Mouse (Mus musculus) MEL (cell line): Measurements from ENCODE around the gene Krt25. TPM values are rescaled to one million over a fixed set of nuclear protein-coding genes. Genes with fewer than 3 reads are reported as not detected.

Experiments used
- DNase-seq: peaks from one replicate; pipeline ENCODE4 v3.0.0; 2011; ENCODE audit warnings: low read depth, low spot score
- H3K27ac ChIP-seq: 2 replicates; pipeline ENCODE4 v1.5.1; 2012; ENCODE audit warnings: low read depth, mild to moderate bottlenecking, control low read depth, low read length, moderate library complexity; ENCODE audit not compliant: control insufficient read depth
- H3K27me3 ChIP-seq, 2 experiments: fragments of 150-350 bp in 1 of 2; sonication (generic) in 1 of 2; 2 replicates each; pipeline ENCODE4 v1.6.1; 2012; ENCODE audit warnings: low read length in 2 of 2, mild to moderate bottlenecking in 2 of 2, improper control_type of control experiment in 1 of 2, moderate library complexity in 1 of 2; ENCODE audit not compliant: insufficient read depth in 2 of 2, control insufficient read depth in 1 of 2
- H3K36me3 ChIP-seq, 2 experiments: 2 replicates each; pipeline ENCODE4 v1.6.1; 2012 to 2014; ENCODE audit warnings: low read length in 2 of 2, improper control_type of control experiment in 1 of 2, inconsistent platforms in 1 of 2, mild to moderate bottlenecking in 1 of 2; ENCODE audit not compliant: insufficient read depth in 2 of 2, control insufficient read depth in 1 of 2
- H3K4me1 ChIP-seq, 2 experiments: fragments of 150-350 bp in 1 of 2; sonication (generic) in 1 of 2; 2 replicates each; pipeline ENCODE4 v1.6.1; 2012; ENCODE audit warnings: low read length in 2 of 2, improper control_type of control experiment in 1 of 2, mild to moderate bottlenecking in 1 of 2; ENCODE audit not compliant: insufficient read depth in 2 of 2, control insufficient read depth in 1 of 2
- H3K4me3 ChIP-seq, 2 experiments: fragments of 150-350 bp in 1 of 2; sonication (generic) in 1 of 2; 2 replicates each; pipeline ENCODE4 v1.5.1; 2012; ENCODE audit warnings: low read depth in 2 of 2, low read length in 2 of 2, mild to moderate bottlenecking in 2 of 2, moderate library complexity in 2 of 2, control low read depth in 1 of 2, improper control_type of control experiment in 1 of 2; ENCODE audit not compliant: control insufficient read depth in 1 of 2, insufficient read depth in 1 of 2
- H3K79me2 ChIP-seq: 2 replicates; pipeline ENCODE4 v1.6.1; 2012; ENCODE audit warnings: mild to moderate bottlenecking, low read length, moderate library complexity; ENCODE audit not compliant: control insufficient read depth, poor library complexity, insufficient read depth
- H3K9ac ChIP-seq: 2 replicates; pipeline ENCODE4 v1.6.1; 2012; ENCODE audit warnings: low read depth, mild to moderate bottlenecking, control low read depth, low read length, moderate library complexity; ENCODE audit not compliant: control insufficient read depth, poor library complexity, severe bottlenecking
- H3K9me3 ChIP-seq: fragments of 150-350 bp; sonication (generic); replicated peaks from 2 replicates; pipeline ENCODE4 v1.6.1; 2012; ENCODE audit warnings: mild to moderate bottlenecking, low read length, improper control_type of control experiment, moderate library complexity; ENCODE audit not compliant: insufficient read depth
- BHLHE40 ChIP-seq: IDR thresholded peaks from 2 replicates; pipeline ENCODE4 v1.6.1; 2012; ENCODE audit warnings: low read depth, mild to moderate bottlenecking, inconsistent platforms, low read length, improper control_type of control experiment, borderline replicate concordance
- ELF1 ChIP-seq: IDR thresholded peaks from 2 replicates; pipeline ENCODE4 v1.6.1; 2014; ENCODE audit warnings: low read depth, mild to moderate bottlenecking, inconsistent platforms, low read length, improper control_type of control experiment, moderate library complexity
- ETS1 ChIP-seq: IDR thresholded peaks from 2 replicates; pipeline ENCODE4 v1.6.1; 2012; ENCODE audit warnings: low read depth, mild to moderate bottlenecking, inconsistent platforms, low read length, improper control_type of control experiment, moderate library complexity
- GABPA ChIP-seq: IDR thresholded peaks from 2 replicates; pipeline ENCODE4 v1.6.1; 2012; ENCODE audit warnings: low read depth, mild to moderate bottlenecking, inconsistent platforms, low read length, improper control_type of control experiment, moderate library complexity
- GATA1 ChIP-seq: IDR thresholded peaks from 2 replicates; pipeline ENCODE4 v1.6.1; 2011; ENCODE audit warnings: low read depth, low read length, improper control_type of control experiment
- HCFC1 ChIP-seq: IDR thresholded peaks from 2 replicates; pipeline ENCODE4 v1.6.1; 2012; ENCODE audit warnings: low read depth, mild to moderate bottlenecking, inconsistent platforms, low read length, improper control_type of control experiment, moderate library complexity
- MAFK ChIP-seq: IDR thresholded peaks from 2 replicates; pipeline ENCODE4 v1.6.1; 2011; ENCODE audit warnings: low read depth, mild to moderate bottlenecking, low read length, improper control_type of control experiment, borderline replicate concordance
- MAX ChIP-seq: IDR thresholded peaks from 2 replicates; pipeline ENCODE4 v1.6.1; 2011; ENCODE audit warnings: low read length, improper control_type of control experiment
- MEF2A ChIP-seq: IDR thresholded peaks from 2 replicates; pipeline ENCODE4 v1.6.1; 2014; ENCODE audit warnings: low read depth, mild to moderate bottlenecking, inconsistent platforms, low read length, improper control_type of control experiment; ENCODE audit not compliant: poor library complexity, insufficient replicate concordance, severe bottlenecking; ENCODE audit errors: extremely low read depth
- MXI1 ChIP-seq: IDR thresholded peaks from 2 replicates; pipeline ENCODE4 v1.6.1; 2011; ENCODE audit warnings: mild to moderate bottlenecking, low read depth, low read length, improper control_type of control experiment
- MYB ChIP-seq: IDR thresholded peaks from 2 replicates; pipeline ENCODE4 v1.6.1; 2011; ENCODE audit warnings: mild to moderate bottlenecking, low read depth, low read length, improper control_type of control experiment
- NELFE ChIP-seq: IDR thresholded peaks from 2 replicates; pipeline ENCODE4 v1.6.1; 2011; ENCODE audit warnings: low read depth, low read length, improper control_type of control experiment
- POLR2AphosphoS2 ChIP-seq: IDR thresholded peaks from 2 replicates; pipeline ENCODE4 v1.6.1; 2011; ENCODE audit warnings: low read length, improper control_type of control experiment
- POLR2AphosphoS5 ChIP-seq: IDR thresholded peaks from 2 replicates; pipeline ENCODE4 v1.6.1; 2012; ENCODE audit warnings: low read depth, borderline replicate concordance, mild to moderate bottlenecking, inconsistent platforms, low read length, moderate library complexity, mixed read lengths
- RAD21 ChIP-seq: IDR thresholded peaks from 2 replicates; pipeline ENCODE4 v1.6.1; 2011; ENCODE audit warnings: mild to moderate bottlenecking, low read depth, low read length, improper control_type of control experiment
- SIN3A ChIP-seq: IDR thresholded peaks from 2 replicates; pipeline ENCODE4 v1.6.1; 2012; ENCODE audit warnings: low read length, improper control_type of control experiment, inconsistent platforms
- USF1 ChIP-seq: IDR thresholded peaks from 2 replicates; pipeline ENCODE4 v1.6.1; 2014; ENCODE audit warnings: low read depth, mild to moderate bottlenecking, inconsistent platforms, low read length, improper control_type of control experiment, moderate library complexity
- ZC3H11A ChIP-seq: IDR thresholded peaks from 2 replicates; pipeline ENCODE4 v1.6.1; 2012; ENCODE audit warnings: low read depth, mild to moderate bottlenecking, inconsistent platforms, low read length, improper control_type of control experiment
- ZMIZ1 ChIP-seq: IDR thresholded peaks from 2 replicates; pipeline ENCODE4 v1.6.1; 2012; ENCODE audit warnings: low read depth, mild to moderate bottlenecking, inconsistent platforms, low read length, improper control_type of control experiment, moderate library complexity
- polyA plus RNA-seq, 2 experiments: library from polyadenylated mRNA; stranded (reverse) in 1 of 2; unstranded in 1 of 2; fragments of >175 nt in 1 of 2; fragments of >200 nt in 1 of 2; gene quantifications; 2 replicates each; pipeline versions ENCODE4 v1.2.1 to v1.2.4; 2012; ENCODE audit warnings: low replicate concordance in 2 of 2, low read depth in 1 of 2; ENCODE audit not compliant: insufficient read length in 2 of 2, insufficient read depth in 1 of 2, missing spikeins in 1 of 2
- total RNA-seq: library from RNA; depleted of rRNA; stranded (reverse); fragments of 300-350 nt; gene quantifications from 2 replicates; pipeline ENCODE4 v1.2.3, GENCODE M21; 2012

Krt25 gene
- total and polyA plus RNA-seq, 3 experiments = not detected

GRCm38 (mm10) chr11:99275624-99276023, 47.1 kb downstream of the Krt25 start:
- TF ChIP-seq MXI1 (no peak), MAFK (no peak), POLR2AphosphoS5 (no peak), NELFE (no peak), POLR2AphosphoS2 (no peak), HCFC1 (no peak), ZMIZ1 (no peak), RAD21 (no peak), ELF1 (no peak), GABPA (no peak), USF1 (no peak), BHLHE40 (no peak), MAX (no peak), MYB (no peak)
- Histone ChIP-seq H3K4me1 (no peaks in the 10 kb centered on the region), H3K9me3 (no peaks in the 10 kb centered on the region), H3K79me2 (no peaks in the 10 kb centered on the region), H3K9ac (no peak overlapping the region), H3K4me3 (no peak overlapping the region), H3K27ac (no peak overlapping the region), H3K27me3 (peaks cover 11 to 13% of the 10 kb centered on the region in 2 experiments), H3K36me3 (no peaks in the 10 kb centered on the region)
- DNase-seq = no peak

DNA sequence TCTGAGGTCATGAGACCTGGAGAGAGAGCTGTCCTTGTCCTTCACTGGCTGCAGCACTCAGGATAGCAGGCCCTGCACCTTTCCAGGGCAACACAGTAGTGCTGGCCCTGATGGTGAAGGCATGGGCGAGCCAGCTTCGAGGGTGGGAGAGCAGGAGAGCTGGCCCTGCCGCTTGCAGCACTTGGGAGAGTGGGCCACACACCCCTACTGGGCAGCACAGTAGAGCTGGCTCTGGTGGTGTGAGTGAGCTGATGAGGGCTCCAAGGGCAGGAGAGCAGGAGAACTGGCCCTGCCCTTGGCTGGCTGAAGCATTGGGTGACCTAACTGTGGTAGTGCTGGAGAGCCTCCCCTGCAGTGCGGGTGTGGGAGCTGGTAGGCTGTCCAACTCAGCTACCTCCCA, 50.0 kb downstream of the Krt25 start:
- no peak overlapping the region for H3K4me3 ChIP-seq

More for the DNA sequence above, 50.0 kb downstream of the Krt25 start:
- Histone ChIP-seq H3K27ac (no peak overlapping the region), H3K36me3 (no peaks in the 10 kb centered on the region), H3K27me3 (peaks cover 11 to 26% of the 10 kb centered on the region in 2 experiments), H3K9me3 (no peaks in the 10 kb centered on the region), H3K9ac (no peak overlapping the region), H3K4me1 (no peaks in the 10 kb centered on the region)
- no peak for TF ChIP-seq MEF2A
- no peak for TF ChIP-seq POLR2AphosphoS5
- no peak for TF ChIP-seq GATA1
- TF ChIP-seq ZC3H11A = no peak
- no peak for TF ChIP-seq MYB
- no peak for TF ChIP-seq ETS1
- TF ChIP-seq NELFE = no peak
- TF ChIP-seq GABPA = no peak
- no peak for TF ChIP-seq SIN3A
- TF ChIP-seq, all 39 proteins: peak for 0
- H3K79me2 ChIP-seq = no peaks in the 10 kb centered on the region
- DNase-seq = no peak
